Mouse (Mus musculus) MEL (cell line): ENCODE data around the gene Evi2a. TPM values are rescaled to one million over a fixed set of nuclear protein-coding genes. Genes with fewer than 3 reads are reported as not detected.
A peak's percentile ranks its signal among the peaks of the same experiment; 100 is the strongest.

Experiments
- DNase-seq: peaks from one replicate; pipeline ENCODE4 v3.0.0; 2011; ENCODE audit warnings: low read depth, low spot score
- H3K27ac ChIP-seq: 2 replicates; pipeline ENCODE4 v1.5.1; 2012; ENCODE audit warnings: low read depth, mild to moderate bottlenecking, control low read depth, low read length, moderate library complexity; ENCODE audit not compliant: control insufficient read depth
- H3K27me3 ChIP-seq, 2 experiments: fragments of 150-350 bp in 1 of 2; sonication (generic) in 1 of 2; 2 replicates each; pipeline ENCODE4 v1.6.1; 2012; ENCODE audit warnings: low read length in 2 of 2, mild to moderate bottlenecking in 2 of 2, improper control_type of control experiment in 1 of 2, moderate library complexity in 1 of 2; ENCODE audit not compliant: insufficient read depth in 2 of 2, control insufficient read depth in 1 of 2
- H3K36me3 ChIP-seq, 2 experiments: 2 replicates each; pipeline ENCODE4 v1.6.1; 2012 to 2014; ENCODE audit warnings: low read length in 2 of 2, improper control_type of control experiment in 1 of 2, inconsistent platforms in 1 of 2, mild to moderate bottlenecking in 1 of 2; ENCODE audit not compliant: insufficient read depth in 2 of 2, control insufficient read depth in 1 of 2
- H3K4me1 ChIP-seq, 2 experiments: fragments of 150-350 bp in 1 of 2; sonication (generic) in 1 of 2; 2 replicates each; pipeline ENCODE4 v1.6.1; 2012; ENCODE audit warnings: low read length in 2 of 2, improper control_type of control experiment in 1 of 2, mild to moderate bottlenecking in 1 of 2; ENCODE audit not compliant: insufficient read depth in 2 of 2, control insufficient read depth in 1 of 2
- H3K4me3 ChIP-seq, 2 experiments: fragments of 150-350 bp in 1 of 2; sonication (generic) in 1 of 2; 2 replicates each; pipeline ENCODE4 v1.5.1; 2012; ENCODE audit warnings: low read depth in 2 of 2, low read length in 2 of 2, mild to moderate bottlenecking in 2 of 2, moderate library complexity in 2 of 2, control low read depth in 1 of 2, improper control_type of control experiment in 1 of 2; ENCODE audit not compliant: control insufficient read depth in 1 of 2, insufficient read depth in 1 of 2
- H3K79me2 ChIP-seq: 2 replicates; pipeline ENCODE4 v1.6.1; 2012; ENCODE audit warnings: mild to moderate bottlenecking, low read length, moderate library complexity; ENCODE audit not compliant: control insufficient read depth, poor library complexity, insufficient read depth
- H3K9ac ChIP-seq: 2 replicates; pipeline ENCODE4 v1.6.1; 2012; ENCODE audit warnings: low read depth, mild to moderate bottlenecking, control low read depth, low read length, moderate library complexity; ENCODE audit not compliant: control insufficient read depth, poor library complexity, severe bottlenecking
- H3K9me3 ChIP-seq: fragments of 150-350 bp; sonication (generic); replicated peaks from 2 replicates; pipeline ENCODE4 v1.6.1; 2012; ENCODE audit warnings: mild to moderate bottlenecking, low read length, improper control_type of control experiment, moderate library complexity; ENCODE audit not compliant: insufficient read depth
- BHLHE40 ChIP-seq: IDR thresholded peaks from 2 replicates; pipeline ENCODE4 v1.6.1; 2012; ENCODE audit warnings: low read depth, mild to moderate bottlenecking, inconsistent platforms, low read length, improper control_type of control experiment, borderline replicate concordance
- CHD1 ChIP-seq: IDR thresholded peaks from 2 replicates; pipeline ENCODE4 v1.6.1; 2012; ENCODE audit warnings: low read depth, mild to moderate bottlenecking, inconsistent platforms, low read length, improper control_type of control experiment
- CHD2 ChIP-seq: IDR thresholded peaks from 2 replicates; pipeline ENCODE4 v1.6.1; 2011; ENCODE audit warnings: low read length, improper control_type of control experiment
- CTCF ChIP-seq, 3 experiments: IDR thresholded peaks in 2 of 3; conservative IDR thresholded peaks in 1 of 3; 2 replicates each; pipeline ENCODE4 v1.5.1; 2011 to 2012; ENCODE audit warnings: low read length in 3 of 3, low read depth in 2 of 3, mild to moderate bottlenecking in 2 of 3, improper control_type of control experiment in 1 of 3, inconsistent platforms in 1 of 3, mixed read lengths in 1 of 3, moderate library complexity in 1 of 3; ENCODE audit not compliant: control insufficient read depth in 1 of 3, insufficient read depth in 1 of 3, poor library complexity in 1 of 3, severe bottlenecking in 1 of 3
- E2F4 ChIP-seq: IDR thresholded peaks from 2 replicates; pipeline ENCODE4 v1.6.1; 2011; ENCODE audit warnings: low read depth, low read length, improper control_type of control experiment, borderline replicate concordance
- ELF1 ChIP-seq: IDR thresholded peaks from 2 replicates; pipeline ENCODE4 v1.6.1; 2014; ENCODE audit warnings: low read depth, mild to moderate bottlenecking, inconsistent platforms, low read length, improper control_type of control experiment, moderate library complexity
- EP300 ChIP-seq, 2 experiments: IDR thresholded peaks; 2 replicates each; pipeline ENCODE4 v1.6.1; 2011; ENCODE audit warnings: improper control_type of control experiment in 2 of 2, low read length in 2 of 2, low read depth in 1 of 2, mild to moderate bottlenecking in 1 of 2
- ETS1 ChIP-seq: IDR thresholded peaks from 2 replicates; pipeline ENCODE4 v1.6.1; 2012; ENCODE audit warnings: low read depth, mild to moderate bottlenecking, inconsistent platforms, low read length, improper control_type of control experiment, moderate library complexity
- GABPA ChIP-seq: IDR thresholded peaks from 2 replicates; pipeline ENCODE4 v1.6.1; 2012; ENCODE audit warnings: low read depth, mild to moderate bottlenecking, inconsistent platforms, low read length, improper control_type of control experiment, moderate library complexity
- GATA1 ChIP-seq: IDR thresholded peaks from 2 replicates; pipeline ENCODE4 v1.6.1; 2011; ENCODE audit warnings: low read depth, low read length, improper control_type of control experiment
- JUND ChIP-seq: IDR thresholded peaks from 2 replicates; pipeline ENCODE4 v1.6.1; 2011; ENCODE audit warnings: low read depth, mild to moderate bottlenecking, improper control_type of control experiment, low read length
- KAT2A ChIP-seq: conservative IDR thresholded peaks from 2 replicates; pipeline ENCODE4 v1.6.1; 2012; ENCODE audit warnings: low read depth, low read length, improper control_type of control experiment, inconsistent platforms
- MAFK ChIP-seq: IDR thresholded peaks from 2 replicates; pipeline ENCODE4 v1.6.1; 2011; ENCODE audit warnings: low read depth, mild to moderate bottlenecking, low read length, improper control_type of control experiment, borderline replicate concordance
- MAX ChIP-seq: IDR thresholded peaks from 2 replicates; pipeline ENCODE4 v1.6.1; 2011; ENCODE audit warnings: low read length, improper control_type of control experiment
- MAZ ChIP-seq: IDR thresholded peaks from 2 replicates; pipeline ENCODE4 v1.6.1; 2012; ENCODE audit warnings: low read depth, mild to moderate bottlenecking, inconsistent platforms, low read length, improper control_type of control experiment
- MEF2A ChIP-seq: IDR thresholded peaks from 2 replicates; pipeline ENCODE4 v1.6.1; 2014; ENCODE audit warnings: low read depth, mild to moderate bottlenecking, inconsistent platforms, low read length, improper control_type of control experiment; ENCODE audit not compliant: poor library complexity, insufficient replicate concordance, severe bottlenecking; ENCODE audit errors: extremely low read depth
- MXI1 ChIP-seq: IDR thresholded peaks from 2 replicates; pipeline ENCODE4 v1.6.1; 2011; ENCODE audit warnings: mild to moderate bottlenecking, low read depth, low read length, improper control_type of control experiment
- MYB ChIP-seq: IDR thresholded peaks from 2 replicates; pipeline ENCODE4 v1.6.1; 2011; ENCODE audit warnings: mild to moderate bottlenecking, low read depth, low read length, improper control_type of control experiment
- MYC ChIP-seq: IDR thresholded peaks from 2 replicates; pipeline ENCODE4 v1.6.1; 2011; ENCODE audit warnings: low read depth, mild to moderate bottlenecking, low read length, improper control_type of control experiment, moderate library complexity
- NELFE ChIP-seq: IDR thresholded peaks from 2 replicates; pipeline ENCODE4 v1.6.1; 2011; ENCODE audit warnings: low read depth, low read length, improper control_type of control experiment
- NRF1 ChIP-seq: IDR thresholded peaks from 2 replicates; pipeline ENCODE4 v1.6.1; 2014; ENCODE audit warnings: low read depth, mild to moderate bottlenecking, inconsistent platforms, low read length, improper control_type of control experiment, moderate library complexity; ENCODE audit not compliant: poor library complexity, insufficient read depth, severe bottlenecking
- POLR2A ChIP-seq, 2 experiments: IDR thresholded peaks; 2 replicates each; pipeline ENCODE4 v1.6.1; 2011 to 2012; ENCODE audit warnings: low read length in 2 of 2, mild to moderate bottlenecking in 2 of 2, control low read depth in 1 of 2, improper control_type of control experiment in 1 of 2, low read depth in 1 of 2, moderate library complexity in 1 of 2; ENCODE audit not compliant: control insufficient read depth in 1 of 2, insufficient read depth in 1 of 2, poor library complexity in 1 of 2
- POLR2AphosphoS2 ChIP-seq: IDR thresholded peaks from 2 replicates; pipeline ENCODE4 v1.6.1; 2011; ENCODE audit warnings: low read length, improper control_type of control experiment
- POLR2AphosphoS5 ChIP-seq: IDR thresholded peaks from 2 replicates; pipeline ENCODE4 v1.6.1; 2012; ENCODE audit warnings: low read depth, borderline replicate concordance, mild to moderate bottlenecking, inconsistent platforms, low read length, moderate library complexity, mixed read lengths
- RAD21 ChIP-seq: IDR thresholded peaks from 2 replicates; pipeline ENCODE4 v1.6.1; 2011; ENCODE audit warnings: mild to moderate bottlenecking, low read depth, low read length, improper control_type of control experiment
- RCOR1 ChIP-seq: IDR thresholded peaks from 2 replicates; pipeline ENCODE4 v1.6.1; 2012; ENCODE audit warnings: low read depth, mild to moderate bottlenecking, inconsistent platforms, low read length, improper control_type of control experiment
- SIN3A ChIP-seq: IDR thresholded peaks from 2 replicates; pipeline ENCODE4 v1.6.1; 2012; ENCODE audit warnings: low read length, improper control_type of control experiment, inconsistent platforms
- SMC3 ChIP-seq: IDR thresholded peaks from 2 replicates; pipeline ENCODE4 v1.6.1; 2011; ENCODE audit warnings: low read depth, low read length, improper control_type of control experiment
- TAL1 ChIP-seq: IDR thresholded peaks from 2 replicates; pipeline ENCODE4 v1.6.1; 2012; ENCODE audit warnings: mild to moderate bottlenecking, inconsistent platforms, low read length, moderate library complexity, mixed read lengths
- TBP ChIP-seq: IDR thresholded peaks from 2 replicates; pipeline ENCODE4 v1.8.0; 2011; ENCODE audit warnings: low read depth, low read length, improper control_type of control experiment
- TCF12 ChIP-seq: IDR thresholded peaks from 2 replicates; pipeline ENCODE4 v1.6.1; 2014; ENCODE audit warnings: low read depth, mild to moderate bottlenecking, inconsistent platforms, low read length, improper control_type of control experiment, moderate library complexity
- UBTF ChIP-seq: IDR thresholded peaks from 2 replicates; pipeline ENCODE4 v1.6.1; 2012; ENCODE audit warnings: low read depth, mild to moderate bottlenecking, inconsistent platforms, low read length, improper control_type of control experiment, moderate library complexity, borderline replicate concordance; ENCODE audit not compliant: insufficient read depth
- USF2 ChIP-seq, 2 experiments: IDR thresholded peaks; 2 replicates each; pipeline ENCODE4 v1.6.1; 2011 to 2012; ENCODE audit warnings: improper control_type of control experiment in 2 of 2, low read length in 2 of 2, borderline replicate concordance in 1 of 2, inconsistent platforms in 1 of 2, low read depth in 1 of 2, mild to moderate bottlenecking in 1 of 2; ENCODE audit not compliant: insufficient read depth in 1 of 2
- ZC3H11A ChIP-seq: IDR thresholded peaks from 2 replicates; pipeline ENCODE4 v1.6.1; 2012; ENCODE audit warnings: low read depth, mild to moderate bottlenecking, inconsistent platforms, low read length, improper control_type of control experiment
- ZKSCAN1 ChIP-seq: IDR thresholded peaks from 2 replicates; pipeline ENCODE4 v1.6.1; 2012; ENCODE audit warnings: low read depth, mild to moderate bottlenecking, inconsistent platforms, low read length, improper control_type of control experiment, moderate library complexity
- ZNF384 ChIP-seq: IDR thresholded peaks from 2 replicates; pipeline ENCODE4 v1.6.1; 2012; ENCODE audit warnings: low read depth, mild to moderate bottlenecking, inconsistent platforms, low read length, improper control_type of control experiment
- polyA plus RNA-seq, 2 experiments: library from polyadenylated mRNA; stranded (reverse) in 1 of 2; unstranded in 1 of 2; fragments of >175 nt in 1 of 2; fragments of >200 nt in 1 of 2; gene quantifications; 2 replicates each; pipeline versions ENCODE4 v1.2.1 to v1.2.4; 2012; ENCODE audit warnings: low replicate concordance in 2 of 2, low read depth in 1 of 2; ENCODE audit not compliant: insufficient read length in 2 of 2, insufficient read depth in 1 of 2, missing spikeins in 1 of 2
- total RNA-seq: library from RNA; depleted of rRNA; stranded (reverse); fragments of 300-350 nt; gene quantifications from 2 replicates; pipeline ENCODE4 v1.2.3, GENCODE M21; 2012

Evi2a gene
- total and polyA plus RNA-seq, 3 experiments: 0.18 to 0.19 TPM; not detected in 1

GRCm38 (mm10) chr11:79523560-79524309, 6.7 kb downstream of the Evi2a start, which contains the start of gene Evi2b:
Evi2b (minus strand) TSS chr11:79523762.
- Histone ChIP-seq H3K4me3 (peak within 1 kb of the TSS; percentile 66 to 85), H3K9me3 (no peaks in the 10 kb centered on the region), H3K36me3 (peaks cover 0 to 68% of the 10 kb centered on the region in 2 experiments; a peak in 2 of 4 replicates), H3K4me1 (peaks cover 34 to 45% of the 10 kb centered on the region in 2 experiments), H3K79me2 (peaks cover 27% of the 10 kb centered on the region), H3K9ac (peak within 1 kb of the TSS; percentile 87), H3K27me3 (no peaks in the 10 kb centered on the region), H3K27ac (peak within 1 kb of the TSS; percentile 98)
- DNase-seq: peak; percentile 93
- TF ChIP-seq MXI1 (peak; percentile 34), POLR2AphosphoS5 (peak; percentile 62; the same call in 1 of the 2 replicates), GABPA (no peak), KAT2A (no peak), ZNF384 (0 out of 2 replicates have a peak, but pooled peaks have one; percentile 42), CHD2 (no peak), MEF2A (no peak), TAL1 (no peak), RCOR1 (peak; percentile 61), E2F4 (no peak), POLR2AphosphoS2 (peak; percentile 91; the same call in 1 of the 2 replicates), UBTF (no peak), ELF1 (peak; percentile 85), JUND (peak; percentile 52; the same call in 1 of the 2 replicates), SIN3A (peak; percentile 91), POLR2A (IDR thresholded peaks at IDR 0.05; ENCODE audit: control insufficient read depth in 1 of 2, insufficient read depth in 1 of 2, low read depth in 1 of 2, low read length in 2 of 2, poor library complexity in 1 of 2) (peak; percentile 41 to 98; a peak in 3 of 4 replicates), NRF1 (no peak), MAX (peak; percentile 63; the same call in 1 of the 2 replicates), TBP (peak; percentile 97), EP300 (IDR thresholded peaks at IDR 0.05; ENCODE audit: low read depth in 1 of 2, low read length in 2 of 2) (peak; percentile 95), BHLHE40 (no peak), MYC (no peak), RAD21 (no peak), CTCF (IDR thresholded peaks at IDR 0.05 in 2 of 3, conservative IDR thresholded peaks at IDR 0.05 in 1 of 3; ENCODE audit: control insufficient read depth in 1 of 3, insufficient read depth in 1 of 3, low read depth in 2 of 3, low read length in 3 of 3, poor library complexity in 1 of 3, severe bottlenecking in 1 of 3) (no peak), USF2 (IDR thresholded peaks at IDR 0.05; ENCODE audit: borderline replicate concordance in 1 of 2, insufficient read depth in 1 of 2, low read depth in 1 of 2, low read length in 2 of 2) (no peak), MYB (peak; percentile 96), TCF12 (peak; percentile 81), ETS1 (peak; percentile 86), ZKSCAN1 (no peak), MAFK (0 out of 2 replicates have a peak, but pooled peaks have one; percentile 27), CHD1 (peak; percentile 23; the same call in 1 of the 2 replicates), SMC3 (no peak), ZC3H11A (no peak), GATA1 (peak; percentile 91), NELFE (peak; percentile 94), MAZ (no peak)
